Mouse (Mus musculus) limb, embryonic 11.5 days (tissue): ENCODE measurements around the gene Fam71e2. TPM values are rescaled to one million over a fixed set of nuclear protein-coding genes. Genes with fewer than 3 reads are reported as not detected.
A peak's percentile ranks its signal among the peaks of the same experiment; 100 is the strongest.

Experiments
- ATAC-seq: fragments of 200-750 bp; cut with Nextera tagmentation; 2 replicates; pipeline ENCODE4 v1.8.0; 2017; ENCODE audit warnings: low read depth; ENCODE audit not compliant: insufficient number of reproducible peaks, low FRiP score, low TSS enrichment
- DNase-seq: peaks from one replicate; pipeline ENCODE4 v3.0.0-alpha.2; 2015; ENCODE audit warnings: low spot score
- H3K27ac ChIP-seq: fragments of 300-500 bp; sonication (generic); replicated peaks from 2 replicates; pipeline ENCODE4 v1.5.1; 2014; ENCODE audit warnings: low read depth, mild to moderate bottlenecking, low read length
- H3K27me3 ChIP-seq: fragments of 300-500 bp; sonication (generic); 2 replicates; pipeline ENCODE4 v1.6.1; 2014; ENCODE audit warnings: mild to moderate bottlenecking, low read length, mixed read lengths; ENCODE audit not compliant: control insufficient read depth, insufficient read depth
- H3K36me3 ChIP-seq: fragments of 300-500 bp; sonication (generic); 2 replicates; pipeline ENCODE4 v1.6.1; 2014; ENCODE audit warnings: mild to moderate bottlenecking, low read length, moderate library complexity, mixed read lengths; ENCODE audit not compliant: control insufficient read depth, insufficient read depth
- H3K4me1 ChIP-seq: fragments of 300-500 bp; sonication (generic); 2 replicates; pipeline ENCODE4 v1.6.1; 2014; ENCODE audit warnings: low read length, mixed read lengths; ENCODE audit not compliant: control insufficient read depth, insufficient read depth
- H3K4me2 ChIP-seq: fragments of 300-500 bp; sonication (generic); 2 replicates; pipeline ENCODE4 v1.6.1; 2014; ENCODE audit warnings: low read depth, mild to moderate bottlenecking, moderate library complexity; ENCODE audit not compliant: severe bottlenecking
- H3K4me3 ChIP-seq: fragments of 300-500 bp; sonication (generic); 2 replicates; pipeline ENCODE4 v1.5.1; 2014; ENCODE audit warnings: low read depth, low read length
- H3K9ac ChIP-seq: fragments of 300-500 bp; sonication (generic); 2 replicates; pipeline ENCODE4 v1.6.1; 2014; ENCODE audit warnings: mild to moderate bottlenecking, low read length
- H3K9me3 ChIP-seq: fragments of 300-500 bp; sonication (generic); 2 replicates; pipeline ENCODE4 v1.6.1; 2016; ENCODE audit warnings: low read length; ENCODE audit not compliant: control insufficient read depth
- WGBS: fragments of 180-500 bp; shearing (Covaris S2); extraction: QIAGEN DNeasy Blood & Tissue Kit; methylation state at CpG from one replicate; pipeline ENCODE4 v1.1.7; 2014; 5-methylcytosine and 5-hydroxymethylcytosine counted together
- polyA plus RNA-seq: library from polyadenylated mRNA; unstranded; fragments of >200 nt; fragmentation: Nextera tagmentation; extraction: Ambion mirVana; gene quantifications from 2 replicates; pipeline ENCODE4 v1.2.1, GENCODE M21; 2014

The Fam71e2 gene
- polyA plus RNA-seq, 1 experiment from 2014 or later, result not detected

DNA sequence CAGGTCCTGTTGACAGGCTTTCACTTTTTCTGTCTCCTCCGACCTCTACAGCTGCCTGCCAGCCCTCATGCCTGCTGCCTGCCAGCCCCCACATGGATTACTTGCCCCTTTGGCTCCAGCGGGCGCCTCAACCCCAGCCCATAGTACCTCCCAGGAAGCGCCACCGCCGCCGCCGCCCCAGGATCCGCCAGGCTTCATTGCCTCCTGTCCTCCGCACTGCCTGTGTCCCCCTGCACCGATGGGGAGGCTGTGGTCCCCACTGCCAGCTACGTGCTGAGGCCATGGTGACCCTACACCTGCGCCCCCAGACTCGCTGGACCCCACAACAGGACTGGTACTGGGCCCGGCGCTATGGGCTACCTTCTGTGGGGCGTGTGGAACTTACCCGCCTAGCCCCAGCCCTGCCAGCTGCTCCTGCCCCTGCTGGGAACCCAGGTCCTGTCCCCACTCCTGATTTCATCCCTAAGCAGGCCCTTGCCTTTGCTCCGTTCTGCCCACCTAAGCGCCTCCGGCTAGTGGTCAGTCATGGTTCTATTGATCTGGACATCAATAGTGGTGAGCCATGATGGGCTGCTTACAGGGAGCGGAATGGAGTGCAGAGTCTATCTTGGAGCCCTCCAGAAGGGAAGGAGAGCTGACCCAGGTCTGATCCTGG lies 24.6 kb downstream of the Fam71e2 start:
- no peak overlapping the region for H3K9ac ChIP-seq
- WGBS, result 88% methylated on average over 22 of the region's 22 CpGs
- H3K4me1 ChIP-seq, result peaks cover 4% of the 10 kb centered on the region
- H3K9me3 ChIP-seq, result no peaks in the 10 kb centered on the region
- no peaks in the 10 kb centered on the region for H3K27me3 ChIP-seq
- ATAC-seq, result no peak
- no peak overlapping the region for H3K4me2 ChIP-seq
- no peak overlapping the region for H3K27ac ChIP-seq
- no peak for DNase-seq
- no peak overlapping the region for H3K4me3 ChIP-seq
- peaks cover 9% of the 10 kb centered on the region for H3K36me3 ChIP-seq

DNA sequence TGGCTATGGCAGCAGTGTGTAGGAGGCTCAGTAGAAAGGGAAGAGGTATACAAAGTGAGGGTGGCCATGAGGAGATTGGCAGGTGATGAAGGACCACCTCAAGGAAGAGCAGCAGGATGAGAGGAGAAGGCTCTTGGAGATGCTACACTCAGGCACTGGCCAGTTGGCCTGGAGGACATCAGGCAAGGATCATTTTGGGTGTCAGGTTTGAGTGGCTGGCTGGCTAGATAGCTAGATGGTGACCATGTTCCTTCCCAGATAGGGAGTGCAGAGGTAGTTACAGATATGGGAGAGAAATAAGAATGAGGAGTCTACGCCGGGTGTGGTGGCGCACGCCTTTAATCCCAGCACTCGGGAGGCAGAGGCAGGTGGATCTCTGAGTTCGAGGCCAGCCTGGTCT lies 26.2 kb downstream of the Fam71e2 start:
- ATAC-seq, result no peak
- Histone ChIP-seq H3K9me3 (no peaks in the 10 kb centered on the region), H3K4me3 (no peak overlapping the region), H3K27me3 (no peaks in the 10 kb centered on the region), H3K36me3 (peaks cover 9% of the 10 kb centered on the region), H3K4me2 (no peak overlapping the region), H3K4me1 (peaks cover 4% of the 10 kb centered on the region), H3K9ac (no peak overlapping the region), H3K27ac (no peak overlapping the region)
- no peak for DNase-seq
- 95% methylated on average over 6 of the region's 6 CpGs for WGBS

DNA sequence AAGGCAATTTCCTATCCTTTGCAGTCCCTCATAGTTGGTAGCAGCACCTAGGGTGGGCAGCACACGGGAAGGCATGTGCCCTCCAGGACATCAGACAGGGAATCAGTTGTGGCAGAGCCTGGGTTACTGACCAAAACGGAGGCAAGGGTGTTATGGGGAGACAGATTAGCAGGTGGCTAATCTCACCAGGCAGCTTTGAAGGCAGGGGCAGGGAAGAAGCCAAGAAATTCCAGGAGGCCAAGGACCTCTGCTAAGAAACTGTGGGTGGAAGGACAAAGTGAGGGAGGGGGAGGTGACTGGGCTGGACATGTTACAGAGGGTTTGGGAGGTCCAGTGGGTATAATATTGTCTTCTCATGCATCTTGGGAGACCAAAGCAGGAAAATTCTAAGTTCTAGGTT lies 27.7 kb downstream of the Fam71e2 start:
- H3K4me3 ChIP-seq, result no peak overlapping the region
- ATAC-seq (no peak), DNase-seq (no peak)
- H3K4me2 ChIP-seq, result no peak overlapping the region
- H3K36me3 ChIP-seq, result peaks cover 9% of the 10 kb centered on the region
- H3K27ac ChIP-seq, result no peak overlapping the region
- H3K9ac ChIP-seq, result no peak overlapping the region
- H3K4me1 ChIP-seq, result peaks cover 6% of the 10 kb centered on the region
- WGBS, result 73% methylated on average over 2 of the region's 2 CpGs
- no peaks in the 10 kb centered on the region for H3K27me3 ChIP-seq
- no peaks in the 10 kb centered on the region for H3K9me3 ChIP-seq

DNA sequence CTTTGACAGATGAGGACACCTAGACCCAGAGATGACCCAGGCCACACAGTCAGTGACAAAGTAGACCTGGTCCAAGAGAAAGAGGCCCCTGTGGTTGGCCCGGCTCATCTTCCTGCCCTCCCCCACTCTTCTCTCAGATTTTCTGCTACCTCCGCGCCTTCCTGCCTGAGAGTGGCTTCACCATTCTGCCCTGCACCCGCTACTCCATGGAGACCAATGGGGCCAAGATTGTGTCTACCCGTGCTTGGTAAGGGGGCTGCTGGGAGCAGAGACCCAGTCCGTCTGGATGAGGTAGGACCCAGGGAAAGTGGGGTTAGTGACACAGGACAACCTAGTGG lies 28.7 kb downstream of the Fam71e2 start:
- no peaks in the 10 kb centered on the region for H3K9me3 ChIP-seq
- no peak for ATAC-seq
- peaks cover 6% of the 10 kb centered on the region for H3K4me1 ChIP-seq
- no peak overlapping the region for H3K4me3 ChIP-seq
- peaks cover 9% of the 10 kb centered on the region for H3K36me3 ChIP-seq
- H3K27me3 ChIP-seq, result no peaks in the 10 kb centered on the region
- 90% methylated on average over 6 of the region's 6 CpGs for WGBS
- no peak for DNase-seq
- H3K4me2 ChIP-seq, result no peak overlapping the region
- no peak overlapping the region for H3K9ac ChIP-seq
- H3K27ac ChIP-seq, result no peak overlapping the region

DNA sequence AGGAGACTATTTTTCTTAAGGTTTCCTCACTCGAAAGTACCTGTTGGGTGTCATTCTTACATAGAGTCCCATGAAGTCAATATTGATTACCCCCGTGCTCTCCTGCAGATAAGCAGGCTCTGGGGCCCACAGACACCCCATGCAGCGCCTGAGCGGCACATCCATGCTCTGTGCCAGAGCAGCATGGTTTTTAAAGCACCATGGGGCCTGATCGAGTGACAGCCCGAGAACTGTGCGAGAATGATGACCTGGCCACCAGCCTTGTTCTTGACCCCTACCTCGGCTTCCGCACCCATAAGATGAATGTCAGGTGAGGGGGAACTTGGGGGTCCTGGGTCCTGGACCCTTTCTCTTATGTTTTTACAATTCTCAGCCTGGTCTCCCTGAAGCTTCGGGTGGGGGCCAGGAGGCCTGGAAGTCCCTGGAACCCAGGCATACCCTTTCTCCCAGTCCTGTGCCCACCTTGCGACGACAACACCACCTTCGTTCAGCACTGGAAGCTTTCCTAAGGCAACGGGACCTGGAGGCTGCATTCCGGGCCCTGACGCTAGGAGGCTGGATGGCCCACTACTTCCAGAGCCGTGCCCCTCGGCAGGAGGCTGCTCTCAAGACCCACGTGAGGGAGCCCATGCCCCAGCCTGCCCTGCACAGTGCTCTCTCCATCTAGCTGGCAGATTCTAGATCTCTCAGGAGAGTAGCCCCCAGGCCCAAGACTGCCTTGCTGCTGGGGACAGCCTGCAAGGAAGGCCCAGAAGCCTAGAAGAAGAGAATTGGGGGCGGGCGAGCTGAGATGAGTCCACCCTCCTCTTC lies 29.2 kb downstream of the Fam71e2 start:
- no peaks in the 10 kb centered on the region for H3K27me3 ChIP-seq
- no peak for DNase-seq
- H3K36me3 ChIP-seq, result peaks cover 9% of the 10 kb centered on the region
- ATAC-seq, result no peak
- 86% methylated on average over 21 of the region's 21 CpGs for WGBS
- H3K4me1 ChIP-seq, result peaks cover 6% of the 10 kb centered on the region
- peak overlapping the region; percentile 76; the same call in 1 of the 2 replicates for H3K4me3 ChIP-seq
- no peak overlapping the region for H3K9ac ChIP-seq
- H3K9me3 ChIP-seq, result no peaks in the 10 kb centered on the region
- H3K4me2 ChIP-seq, result peak overlapping the region; percentile 85; the same call in 1 of the 2 replicates
- no peak overlapping the region for H3K27ac ChIP-seq

DNA sequence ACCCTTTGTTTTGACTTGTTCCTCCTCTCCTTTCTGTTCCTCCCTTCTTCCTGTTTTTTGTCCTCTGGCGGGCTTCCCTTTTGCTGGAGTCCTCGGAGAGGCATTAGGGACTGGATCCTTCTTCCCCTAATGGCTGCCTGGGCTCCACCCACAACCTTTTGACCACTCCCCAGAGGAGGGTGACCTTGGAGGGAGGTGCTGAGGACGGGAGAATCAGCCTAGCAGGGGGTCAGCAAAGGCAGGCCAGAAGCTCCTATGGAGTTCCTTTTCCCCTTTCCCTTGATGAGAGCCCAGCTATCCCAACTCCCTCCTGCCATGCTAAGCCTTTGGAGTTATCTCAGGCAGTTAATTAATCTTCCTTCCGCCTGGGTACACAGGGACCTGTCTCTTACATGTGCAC lies 30.0 kb downstream of the Fam71e2 start:
- H3K4me3 ChIP-seq, result peak overlapping the region; percentile 76
- peak overlapping the region; percentile 85 for H3K4me2 ChIP-seq
- peak overlapping the region; percentile 85 for H3K9ac ChIP-seq
- no peaks in the 10 kb centered on the region for H3K9me3 ChIP-seq
- no peak overlapping the region for H3K27ac ChIP-seq
- ATAC-seq (no peak), DNase-seq (peak; percentile 42)
- WGBS, result 6% methylated on average over 4 of the region's 4 CpGs
- peaks cover 6% of the 10 kb centered on the region for H3K4me1 ChIP-seq
- H3K27me3 ChIP-seq, result no peaks in the 10 kb centered on the region
- peaks cover 7% of the 10 kb centered on the region for H3K36me3 ChIP-seq

DNA sequence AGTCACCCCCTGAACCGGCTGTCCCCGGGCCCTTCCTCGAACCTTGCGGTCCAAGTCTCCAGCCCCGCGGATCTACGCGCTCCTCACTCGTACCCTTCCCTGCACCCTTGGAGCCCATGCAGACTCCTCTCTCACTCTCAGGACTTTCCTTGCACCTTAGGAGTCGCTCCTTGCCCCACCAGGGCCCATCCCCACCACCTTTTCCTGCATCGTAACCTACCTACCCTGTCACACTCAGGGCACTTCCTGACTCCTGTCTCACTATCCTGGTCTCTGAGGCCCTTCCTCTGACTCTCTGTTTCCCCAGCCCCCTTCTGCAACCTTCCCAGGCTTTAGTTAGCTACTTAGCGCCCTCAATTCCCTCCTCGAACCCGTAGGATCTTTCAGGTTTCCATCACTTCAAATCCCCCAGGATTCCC lies 30.8 kb downstream of the Fam71e2 start:
- DNase-seq (no peak), ATAC-seq (no peak; the same call in 1 of the 2 replicates)
- peak overlapping the region; percentile 85 for H3K4me2 ChIP-seq
- H3K9me3 ChIP-seq, result no peaks in the 10 kb centered on the region
- no peaks in the 10 kb centered on the region for H3K27me3 ChIP-seq
- peak overlapping the region; percentile 85 for H3K9ac ChIP-seq
- peak overlapping the region; percentile 76 for H3K4me3 ChIP-seq
- WGBS, result 0% methylated on average over 14 of the region's 14 CpGs
- H3K4me1 ChIP-seq, result peaks cover 6% of the 10 kb centered on the region
- H3K27ac ChIP-seq, result peak overlapping the region; percentile 81
- H3K36me3 ChIP-seq, result peaks cover 5% of the 10 kb centered on the region

DNA sequence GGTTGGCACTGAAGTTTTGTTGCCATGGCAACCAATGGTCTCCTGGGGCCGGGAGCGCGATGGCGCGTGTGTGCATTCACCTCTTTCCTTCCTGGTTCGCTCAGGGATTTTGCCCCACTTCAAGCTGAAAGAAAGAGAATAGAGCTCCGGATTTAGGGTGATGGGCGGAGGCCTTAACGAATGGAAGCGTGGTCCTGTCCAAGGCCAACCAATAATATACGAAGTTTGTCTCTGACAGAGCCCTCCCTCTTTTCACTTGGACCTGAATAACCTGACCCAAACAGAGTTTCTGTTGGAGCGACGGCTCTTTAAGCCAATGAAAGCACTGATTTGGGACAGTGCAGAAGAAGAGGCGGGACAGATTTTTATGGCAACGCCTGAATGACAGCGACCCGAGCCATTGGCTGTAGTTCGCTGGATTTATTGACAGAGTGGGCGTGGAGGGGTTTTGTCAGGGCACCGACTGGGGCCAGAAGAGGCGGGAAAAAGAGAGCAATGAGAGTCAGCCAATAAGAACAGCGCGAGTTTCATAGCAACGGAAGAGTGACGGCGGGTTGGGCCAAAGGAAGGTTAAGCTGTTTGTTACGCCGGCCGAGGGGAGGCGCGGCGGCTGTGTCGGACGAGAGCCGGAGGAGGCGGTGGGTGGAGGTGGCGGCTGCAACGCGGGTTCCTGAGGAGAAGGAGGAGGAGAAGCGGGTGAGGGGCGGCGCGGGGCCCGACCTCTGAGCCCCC lies 31.4 kb downstream of the Fam71e2 start, which contains the start of gene Kmt5c:
Gene Kmt5c, plus strand, starts transcription at position 572 of the 732 bp plus-strand sequence.
- ATAC-seq (peak; percentile 98), DNase-seq (peak; percentile 97)
- Histone ChIP-seq H3K27me3 (no peaks in the 10 kb centered on the region), H3K9me3 (no peaks in the 10 kb centered on the region), H3K4me1 (peaks cover 6% of the 10 kb centered on the region), H3K27ac (peak within 1 kb of the TSS; percentile 81), H3K4me3 (peak within 1 kb of the TSS; percentile 76), H3K9ac (peak within 1 kb of the TSS; percentile 85), H3K4me2 (peak within 1 kb of the TSS; percentile 85), H3K36me3 (peaks cover 5% of the 10 kb centered on the region)
- WGBS, result under 1% methylated on average over 40 of the region's 44 CpGs
